Mouse (Mus musculus) hindbrain, embryonic 10.5 days (tissue): ENCODE results near the gene Samd8. TPM values are rescaled to one million over a fixed set of nuclear protein-coding genes. Genes with fewer than 3 reads are reported as not detected.

Source experiments
- DNase-seq: peaks from one replicate; pipeline ENCODE4 v3.0.0-alpha.2; 2017; ENCODE audit warnings: low spot score
- H3K27ac ChIP-seq: fragments of 300-500 bp; sonication (generic); 2 replicates; pipeline ENCODE4 v1.5.1; 2016; ENCODE audit warnings: mild to moderate bottlenecking, moderate library complexity
- H3K27me3 ChIP-seq: fragments of 300-500 bp; sonication (generic); 2 replicates; pipeline ENCODE4 v1.6.1; 2016; ENCODE audit warnings: mild to moderate bottlenecking; ENCODE audit not compliant: poor library complexity, insufficient read depth, severe bottlenecking
- H3K36me3 ChIP-seq: fragments of 300-500 bp; sonication (generic); 2 replicates; pipeline ENCODE4 v1.6.1; 2016; ENCODE audit warnings: mild to moderate bottlenecking, moderate library complexity
- H3K4me1 ChIP-seq: fragments of 300-500 bp; sonication (generic); replicated peaks from 2 replicates; pipeline ENCODE4 v1.6.1; 2016; ENCODE audit warnings: mild to moderate bottlenecking
- H3K4me3 ChIP-seq: fragments of 300-500 bp; sonication (generic); 2 replicates; pipeline ENCODE4 v1.5.1; 2016; ENCODE audit warnings: mild to moderate bottlenecking, moderate library complexity
- H3K9me3 ChIP-seq: fragments of 300-500 bp; sonication (generic); 2 replicates; pipeline ENCODE4 v1.6.1; 2016; ENCODE audit warnings: mild to moderate bottlenecking, moderate library complexity
- WGBS: fragments of 180-500 bp; shearing (Covaris S2); methylation state at CpG from one replicate; pipeline ENCODE4 v1.1.7; 2016; 5-methylcytosine and 5-hydroxymethylcytosine counted together
- polyA plus RNA-seq: library from polyadenylated mRNA; unstranded; fragments of >200 nt; fragmentation: Nextera tagmentation; extraction: Ambion mirVana; gene quantifications from 2 replicates; pipeline ENCODE4 v1.2.1, GENCODE M21; 2016

The Samd8 gene
- polyA plus RNA-seq: 10.9 and 11.3 TPM in 2 replicates

- Histone ChIP-seq H3K9me3 (no peaks in the 10 kb centered on the region), H3K27ac (peak within 1 kb of the TSS; percentile 94), H3K36me3 (no peaks in the 10 kb centered on the region), H3K27me3 (no peaks in the 10 kb centered on the region), H3K4me3 (peak within 1 kb of the TSS; percentile 99), H3K4me1 (peaks cover 24% of the 10 kb centered on the region)
- DNase-seq: peak; percentile 90
- WGBS: 7% methylated on average over 52 of the region's 52 CpGs
Observed at GRCm38 (mm10) chr14:21750008-21750880, at the start of gene Samd8. Gene Samd8, plus strand, starts transcription at chr14:21750531.

- Histone ChIP-seq H3K27me3 (no peaks in the 10 kb centered on the region), H3K4me1 (peaks cover 14% of the 10 kb centered on the region), H3K4me3 (no peak overlapping the region), H3K27ac (no peak overlapping the region), H3K36me3 (no peaks in the 10 kb centered on the region), H3K9me3 (no peaks in the 10 kb centered on the region)
- no peak for DNase-seq
- WGBS: 90% methylated on average over 8 of the region's 8 CpGs
Observed at GRCm38 (mm10) chr14:21702691-21703090, 47.6 kb upstream of the Samd8 start.

GRCm38 (mm10) chr14:21703255-21703654 is 47.1 kb upstream of the Samd8 start:
- no peak for DNase-seq
- Histone ChIP-seq H3K9me3 (no peaks in the 10 kb centered on the region), H3K27ac (no peak overlapping the region), H3K27me3 (no peaks in the 10 kb centered on the region), H3K36me3 (no peaks in the 10 kb centered on the region), H3K4me1 (peaks cover 14% of the 10 kb centered on the region), H3K4me3 (no peak overlapping the region)
- 81% methylated on average over 5 of the region's 5 CpGs for WGBS

GRCm38 (mm10) chr14:21705462-21705861 is 44.9 kb upstream of the Samd8 start:
- WGBS: 90% methylated on average over 2 of the region's 2 CpGs
- no peak for DNase-seq
- Histone ChIP-seq H3K4me3 (no peak overlapping the region), H3K36me3 (no peaks in the 10 kb centered on the region), H3K4me1 (peaks cover 14% of the 10 kb centered on the region), H3K9me3 (no peaks in the 10 kb centered on the region), H3K27ac (no peak overlapping the region), H3K27me3 (no peaks in the 10 kb centered on the region)

- Histone ChIP-seq H3K27me3 (no peaks in the 10 kb centered on the region), H3K4me1 (peaks cover 16% of the 10 kb centered on the region), H3K9me3 (no peaks in the 10 kb centered on the region), H3K4me3 (no peak overlapping the region), H3K27ac (peak overlapping the region; percentile 59), H3K36me3 (no peaks in the 10 kb centered on the region)
- WGBS: 66% methylated on average over 12 of the region's 12 CpGs
- DNase-seq: no peak
Observed at GRCm38 (mm10) chr14:21706759-21707571, 43.4 kb upstream of the Samd8 start.

- Histone ChIP-seq H3K36me3 (no peaks in the 10 kb centered on the region), H3K4me1 (peaks cover 19% of the 10 kb centered on the region), H3K4me3 (no peak overlapping the region), H3K27ac (peak overlapping the region; percentile 46), H3K27me3 (no peaks in the 10 kb centered on the region), H3K9me3 (no peaks in the 10 kb centered on the region)
- 55% methylated on average over 2 of the region's 2 CpGs for WGBS
- no peak for DNase-seq
Observed at GRCm38 (mm10) chr14:21709545-21709944, 40.8 kb upstream of the Samd8 start.

- 87% methylated on average over 2 of the region's 2 CpGs for WGBS
- no peaks in the 10 kb centered on the region for H3K9me3 ChIP-seq
Observed at GRCm38 (mm10) chr14:21711231-21711630, 39.1 kb upstream of the Samd8 start.

GRCm38 (mm10) chr14:21714486-21714885 is 35.8 kb upstream of the Samd8 start, which contains the start of gene Dupd1:
Gene Dupd1, minus strand, starts transcription at chr14:21714576.
- Histone ChIP-seq H3K36me3 (no peaks in the 10 kb centered on the region), H3K27ac (peak within 1 kb of the TSS; percentile 40; the same call in 1 of the 2 replicates), H3K4me1 (peaks cover 10% of the 10 kb centered on the region), H3K27me3 (no peaks in the 10 kb centered on the region), H3K9me3 (no peaks in the 10 kb centered on the region), H3K4me3 (no peak within 1 kb of the TSS)
- WGBS: 61% methylated on average over 5 of the region's 5 CpGs
- DNase-seq: no peak

More at GRCm38 (mm10) chr14:21711231-21711630, 39.1 kb upstream of the Samd8 start:
- DNase-seq: no peak
- Histone ChIP-seq H3K4me3 (no peak overlapping the region), H3K36me3 (no peaks in the 10 kb centered on the region), H3K4me1 (peaks cover 22% of the 10 kb centered on the region), H3K27me3 (no peaks in the 10 kb centered on the region), H3K27ac (no peak overlapping the region)

- H3K27me3 ChIP-seq: no peaks in the 10 kb centered on the region
- WGBS: 48% methylated on average over 17 of the region's 17 CpGs
- DNase-seq: peak; percentile 53
- H3K4me1 ChIP-seq: peaks cover 11% of the 10 kb centered on the region
- peaks cover 4% of the 10 kb centered on the region; the same call in 1 of the 2 replicates for H3K9me3 ChIP-seq
- no peaks in the 10 kb centered on the region for H3K36me3 ChIP-seq
- peak overlapping the region; percentile 30; the same call in 1 of the 2 replicates for H3K27ac ChIP-seq
- H3K4me3 ChIP-seq: no peak overlapping the region
Observed at GRCm38 (mm10) chr14:21719646-21720383, 30.5 kb upstream of the Samd8 start.

GRCm38 (mm10) chr14:21720430-21721205 is 29.7 kb upstream of the Samd8 start:
- 59% methylated on average over 4 of the region's 4 CpGs for WGBS
- peaks cover 4% of the 10 kb centered on the region; the same call in 1 of the 2 replicates for H3K9me3 ChIP-seq
- no peak for DNase-seq
- peaks cover 11% of the 10 kb centered on the region for H3K4me1 ChIP-seq
- H3K36me3 ChIP-seq: no peaks in the 10 kb centered on the region
- H3K27ac ChIP-seq: no peak overlapping the region
- H3K27me3 ChIP-seq: no peaks in the 10 kb centered on the region
- no peak overlapping the region for H3K4me3 ChIP-seq

- Histone ChIP-seq H3K4me1 (peaks cover 11% of the 10 kb centered on the region), H3K36me3 (no peaks in the 10 kb centered on the region), H3K9me3 (peaks cover 4% of the 10 kb centered on the region; the same call in 1 of the 2 replicates), H3K4me3 (no peak overlapping the region), H3K27ac (no peak overlapping the region), H3K27me3 (no peaks in the 10 kb centered on the region)
- no peak for DNase-seq
- WGBS: 71% methylated on average over 8 of the region's 8 CpGs
Observed at GRCm38 (mm10) chr14:21722021-21722698, 28.2 kb upstream of the Samd8 start.
